ENCODE assay signal across 8 mouse cellular contexts in the genomic region with DNA sequence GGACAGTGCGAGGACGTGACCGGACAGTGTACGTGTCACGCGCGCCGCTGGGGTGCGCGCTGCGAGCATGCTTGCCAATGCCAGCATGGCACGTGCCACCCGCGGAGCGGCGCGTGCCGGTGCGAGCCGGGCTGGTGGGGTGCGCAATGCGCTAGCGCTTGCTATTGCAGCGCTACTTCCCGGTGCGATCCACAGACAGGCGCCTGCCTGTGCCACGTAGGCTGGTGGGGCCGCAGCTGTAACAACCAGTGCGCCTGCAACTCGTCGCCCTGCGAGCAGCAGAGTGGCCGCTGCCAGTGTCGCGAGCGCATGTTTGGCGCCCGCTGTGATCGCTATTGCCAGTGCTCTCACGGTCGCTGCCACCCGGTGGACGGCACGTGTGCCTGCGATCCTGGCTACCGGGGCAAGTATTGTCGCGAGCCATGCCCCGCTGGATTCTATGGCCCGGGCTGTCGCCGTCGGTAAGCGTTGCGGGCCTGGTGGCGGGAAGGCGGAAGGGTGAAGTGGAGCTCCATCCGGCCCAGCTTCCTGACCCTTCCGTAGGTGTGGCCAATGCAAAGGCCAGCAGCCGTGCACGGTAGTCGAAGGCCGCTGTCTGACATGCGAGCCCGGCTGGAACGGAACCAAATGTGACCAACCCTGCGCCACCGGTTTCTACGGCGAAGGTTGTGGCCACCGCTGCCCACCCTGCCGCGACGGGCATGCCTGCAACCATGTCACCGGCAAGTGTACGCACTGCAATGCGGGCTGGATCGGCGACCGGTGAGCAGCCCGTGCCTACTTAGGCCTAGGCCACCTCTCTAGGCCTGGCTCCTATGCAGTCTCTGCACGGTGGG. TPM values are rescaled to one million over a fixed set of nuclear protein-coding genes. Genes with fewer than 3 reads are reported as not detected.
A peak's percentile ranks its signal among the peaks of the same experiment; 100 is the strongest.
DNase-seq lines count a peak whose midpoint lies in the region; ATAC-seq and TF ChIP-seq lines count a peak whose summit lies in the region.

No protein-coding gene starts in this region.

- H3K4me1 ChIP-seq in forebrain, embryonic 12.5 days = peaks cover 62% of the 10 kb centered on the region
- H3K4me1 ChIP-seq in intestine, embryonic 14.5 days (replicated peaks; ENCODE audit: control insufficient read depth, insufficient read depth, low read length) = peaks cover 72% of the 10 kb centered on the region
- H3K4me1 ChIP-seq in liver, embryonic 14.5 days (replicated peaks; ENCODE audit: control insufficient read depth in 2 of 2, insufficient read depth in 2 of 2, low read length in 1 of 2) = no peaks in the 10 kb centered on the region
- peaks cover 62% of the 10 kb centered on the region for H3K4me1 ChIP-seq in neural tube, embryonic 13.5 days (replicated peaks)

- peak; percentile 45 for DNase-seq in gastrocnemius, postnatal 14 days
- no peak for DNase-seq in gastrocnemius, postnatal 4 days (ENCODE audit: low spot score in 2 of 2)
- peak; percentile 50 for DNase-seq in adrenal gland, postnatal 10 days
- DNase-seq in intestine, embryonic 14.5 days (ENCODE audit: low spot score) = peak; percentile 75
- no peak for DNase-seq in liver, embryonic 14.5 days (ENCODE audit: low read depth in 3 of 3, low spot score in 3 of 3)
- DNase-seq in thymus, postnatal 25 days = no peak

- peak overlapping the region; percentile 52 for H3K4me2 ChIP-seq in forebrain, embryonic 12.5 days
- H3K4me2 ChIP-seq in intestine, embryonic 14.5 days (ENCODE audit: low read length) = peak overlapping the region; percentile 45
- peak overlapping the region; percentile 49 for H3K4me2 ChIP-seq in liver, embryonic 14.5 days (ENCODE audit: low read depth)
- peak overlapping the region; percentile 63 for H3K4me2 ChIP-seq in neural tube, embryonic 13.5 days

- peak overlapping the region; percentile 29; the same call in 1 of the 2 replicates for H3K9ac ChIP-seq in forebrain, embryonic 12.5 days
- H3K9ac ChIP-seq in intestine, embryonic 14.5 days (ENCODE audit: low read length) = peak overlapping the region; percentile 27; the same call in 1 of the 2 replicates
- no peak overlapping the region for H3K9ac ChIP-seq in liver, embryonic 14.5 days (replicated peaks)
- peak overlapping the region; percentile 55; the same call in 1 of the 2 replicates for H3K9ac ChIP-seq in neural tube, embryonic 13.5 days

- no peaks in the 10 kb centered on the region for H3K9me3 ChIP-seq in forebrain, embryonic 12.5 days
- no peaks in the 10 kb centered on the region for H3K9me3 ChIP-seq in intestine, embryonic 14.5 days (ENCODE audit: control insufficient read depth, low read length)
- no peaks in the 10 kb centered on the region for H3K9me3 ChIP-seq in liver, embryonic 14.5 days (ENCODE audit: control insufficient read depth, low read length)
- H3K9me3 ChIP-seq in neural tube, embryonic 13.5 days = no peaks in the 10 kb centered on the region

- H3K27ac ChIP-seq in forebrain, embryonic 12.5 days = no peak overlapping the region
- no peak overlapping the region for H3K27ac ChIP-seq in intestine, embryonic 14.5 days (ENCODE audit: low read depth)
- no peak overlapping the region for H3K27ac ChIP-seq in liver, embryonic 14.5 days
- H3K27ac ChIP-seq in neural tube, embryonic 13.5 days (replicated peaks) = no peak overlapping the region

- TF ChIP-seq CTCF in liver, embryonic 14.5 days (IDR thresholded peaks at IDR 0.05; ENCODE audit: low read depth) = 0 out of 2 replicates have a peak, but pooled peaks have one; percentile 11

- H3K4me3 ChIP-seq in forebrain, embryonic 12.5 days (replicated peaks) = peak overlapping the region; percentile 33
- H3K4me3 ChIP-seq in intestine, embryonic 14.5 days (ENCODE audit: low read depth, low read length) = peak overlapping the region; percentile 22
- H3K4me3 ChIP-seq in liver, embryonic 14.5 days (ENCODE audit: insufficient read depth in 1 of 2, low read depth in 2 of 2, low read length in 2 of 2) = peak overlapping the region in 1 of 2 experiments; percentile 35; a peak in 2 of 4 replicates
- H3K4me3 ChIP-seq in neural tube, embryonic 13.5 days = peak overlapping the region; percentile 39

- intact Hi-C loops in gastrocnemius, postnatal 14 days (cut with DNase I; ENCODE audit: low total_unique reads) = no loop called here

- H3K27me3 ChIP-seq in forebrain, embryonic 12.5 days = peaks cover 93% of the 10 kb centered on the region
- H3K27me3 ChIP-seq in intestine, embryonic 14.5 days (replicated peaks; ENCODE audit: control insufficient read depth, insufficient read depth, low read length) = peaks cover 63% of the 10 kb centered on the region
- peaks cover 98% of the 10 kb centered on the region for H3K27me3 ChIP-seq in liver, embryonic 14.5 days (ENCODE audit: control insufficient read depth, insufficient read depth, low read length)
- peaks cover 85% of the 10 kb centered on the region for H3K27me3 ChIP-seq in neural tube, embryonic 13.5 days

- no peak for TF ChIP-seq EP300 in liver, embryonic 14.5 days (IDR thresholded peaks at IDR 0.05; ENCODE audit: low read depth)

- H3K36me3 ChIP-seq in forebrain, embryonic 12.5 days (replicated peaks) = no peaks in the 10 kb centered on the region
- H3K36me3 ChIP-seq in intestine, embryonic 14.5 days (ENCODE audit: control insufficient read depth, insufficient read depth, low read length) = peaks cover 11% of the 10 kb centered on the region; the same call in 1 of the 2 replicates
- no peaks in the 10 kb centered on the region for H3K36me3 ChIP-seq in liver, embryonic 14.5 days (replicated peaks; ENCODE audit: control insufficient read depth, insufficient read depth, low read depth)
- H3K36me3 ChIP-seq in neural tube, embryonic 13.5 days = no peaks in the 10 kb centered on the region

- no peak for ATAC-seq in forebrain, embryonic 12.5 days (ENCODE audit: low FRiP score)
- no peak for ATAC-seq in intestine, embryonic 14.5 days (replicated peaks; ENCODE audit: low FRiP score, low TSS enrichment, low read depth)
- ATAC-seq in liver, embryonic 14.5 days (ENCODE audit: insufficient read depth) = no peak
- ATAC-seq in neural tube, embryonic 13.5 days (ENCODE audit: low read depth) = no peak

- WGBS in forebrain, embryonic 12.5 days = 1% methylated on average over 83 of the region's 83 CpGs
- 19% methylated on average over 83 of the region's 83 CpGs for WGBS in intestine, embryonic 14.5 days
- 2% methylated on average over 83 of the region's 83 CpGs for WGBS in liver, embryonic 14.5 days (ENCODE audit: insufficient replicate concordance)
- WGBS in neural tube, embryonic 13.5 days = 2% methylated on average over 83 of the region's 83 CpGs

RNA-seq across cellular contexts. Expression of gene Scarf2, which starts 6.0 kb away (rescaled TPM):
- total RNA-seq in gastrocnemius, postnatal 14 days (2021) = 10 to 100 TPM in 1 of 2 experiments, 1 to 10 TPM in 1; 9.4 to 12.1 TPM
- total RNA-seq in gastrocnemius, postnatal 4 days (2021) = 10 to 100 TPM; 33.7 to 37.3 TPM
- total RNA-seq in adrenal gland, postnatal 10 days (2021) = 10 to 100 TPM; 15.0 to 16.7 TPM
- polyA plus RNA-seq in forebrain, embryonic 12.5 days (2016; fragmentation: Nextera tagmentation; extraction: Ambion mirVana) = 5.3 and 7.3 TPM in 2 replicates
- polyA plus RNA-seq in intestine, embryonic 14.5 days (2014; fragmentation: Nextera tagmentation; extraction: Ambion mirVana) = 16.2 and 18.2 TPM in 2 replicates
- polyA plus RNA-seq in liver, embryonic 14.5 days (2012; rRNA removed) = 3.4 and 4.3 TPM in 2 replicates
- polyA plus RNA-seq in liver, embryonic 14.5 days (2014; fragmentation: Nextera tagmentation; extraction: Ambion mirVana) = 0.51 and 1.0 TPM in 2 replicates
- 3.4 and 3.7 TPM in 2 replicates for polyA plus RNA-seq in neural tube, embryonic 13.5 days (2015; fragmentation: Nextera tagmentation; extraction: Ambion mirVana)

RNA-seq across cellular contexts. Expression of gene B830017H08Rik, which starts 29.9 kb away (rescaled TPM):
- total RNA-seq in gastrocnemius, postnatal 14 days (2021) = not detected
- under 1 TPM in 1 of 2 experiments, not detected in 1; 0.25 TPM for total RNA-seq in gastrocnemius, postnatal 4 days (2021)
- total RNA-seq in adrenal gland, postnatal 10 days (2021) = not detected
- not detected in 2 replicates for polyA plus RNA-seq in forebrain, embryonic 12.5 days (2016; fragmentation: Nextera tagmentation; extraction: Ambion mirVana)
- polyA plus RNA-seq in intestine, embryonic 14.5 days (2014; fragmentation: Nextera tagmentation; extraction: Ambion mirVana) = 0.13 TPM in 1 of 2 replicates, not detected in the other
- not detected in 2 replicates for polyA plus RNA-seq in liver, embryonic 14.5 days (2012; rRNA removed)
- polyA plus RNA-seq in liver, embryonic 14.5 days (2014; fragmentation: Nextera tagmentation; extraction: Ambion mirVana) = not detected in 2 replicates
- polyA plus RNA-seq in neural tube, embryonic 13.5 days (2015; fragmentation: Nextera tagmentation; extraction: Ambion mirVana) = 1.7 and 1.9 TPM in 2 replicates

RNA-seq across cellular contexts. Expression of gene Car15, which starts 35.1 kb away (rescaled TPM):
- total RNA-seq in gastrocnemius, postnatal 14 days (2021) = under 1 TPM; 0.80 to 0.96 TPM
- under 1 TPM; 0.83 to 0.98 TPM for total RNA-seq in gastrocnemius, postnatal 4 days (2021)
- 1 to 10 TPM; 1.3 to 1.9 TPM for total RNA-seq in adrenal gland, postnatal 10 days (2021)
- 4.4 and 5.1 TPM in 2 replicates for polyA plus RNA-seq in forebrain, embryonic 12.5 days (2016; fragmentation: Nextera tagmentation; extraction: Ambion mirVana)
- polyA plus RNA-seq in intestine, embryonic 14.5 days (2014; fragmentation: Nextera tagmentation; extraction: Ambion mirVana) = 2.4 and 2.7 TPM in 2 replicates
- polyA plus RNA-seq in liver, embryonic 14.5 days (2012; rRNA removed) = 1.3 and 1.6 TPM in 2 replicates
- polyA plus RNA-seq in liver, embryonic 14.5 days (2014; fragmentation: Nextera tagmentation; extraction: Ambion mirVana) = not detected in 2 replicates
- polyA plus RNA-seq in neural tube, embryonic 13.5 days (2015; fragmentation: Nextera tagmentation; extraction: Ambion mirVana) = 3.2 and 5.8 TPM in 2 replicates

RNA-seq across cellular contexts. Expression of gene Klhl22, which starts 43.6 kb away (rescaled TPM):
- 10 to 100 TPM; 17.3 to 19.9 TPM for total RNA-seq in gastrocnemius, postnatal 14 days (2021)
- total RNA-seq in gastrocnemius, postnatal 4 days (2021) = 10 to 100 TPM; 56.9 to 60.4 TPM
- total RNA-seq in adrenal gland, postnatal 10 days (2021) = 10 to 100 TPM; 30.6 to 47.9 TPM
- 49.7 and 50.4 TPM in 2 replicates for polyA plus RNA-seq in forebrain, embryonic 12.5 days (2016; fragmentation: Nextera tagmentation; extraction: Ambion mirVana)
- 66.5 and 70.8 TPM in 2 replicates for polyA plus RNA-seq in intestine, embryonic 14.5 days (2014; fragmentation: Nextera tagmentation; extraction: Ambion mirVana)
- polyA plus RNA-seq in liver, embryonic 14.5 days (2012; rRNA removed) = 13.1 and 14.0 TPM in 2 replicates
- 10.8 and 11.6 TPM in 2 replicates for polyA plus RNA-seq in liver, embryonic 14.5 days (2014; fragmentation: Nextera tagmentation; extraction: Ambion mirVana)
- polyA plus RNA-seq in neural tube, embryonic 13.5 days (2015; fragmentation: Nextera tagmentation; extraction: Ambion mirVana) = 76.2 and 77.1 TPM in 2 replicates

Comparison
In these comparisons a context has a peak if more than half of its experiments do, and no peak if none do; other contexts are left out.
1. DNase-seq: peak in gastrocnemius, postnatal 14 days (single experiment), adrenal gland, postnatal 10 days (single experiment) and intestine, embryonic 14.5 days (single experiment); none in gastrocnemius, postnatal 4 days (0 of 2), liver, embryonic 14.5 days (0 of 3) and thymus, postnatal 25 days (single experiment).
2. Peak in every context shown above with its lines, with median percentiles within 50 percentile points of each other: H3K4me2 ChIP-seq.